Mouse (Mus musculus) embryonic facial prominence, embryonic 14.5 days (tissue): ENCODE results near the gene 1700020L24Rik. TPM values are rescaled to one million over a fixed set of nuclear protein-coding genes. Genes with fewer than 3 reads are reported as not detected.

Source experiments
- ATAC-seq: fragments of 200-750 bp; cut with Nextera tagmentation; 2 replicates; pipeline ENCODE4 v1.8.0; 2017; ENCODE audit warnings: low read depth, moderate number of reproducible peaks, moderate TSS enrichment
- DNase-seq: peaks from one replicate; pipeline ENCODE4 v3.0.0-alpha.2; 2015; ENCODE audit warnings: low spot score
- H3K27ac ChIP-seq: fragments of 300-500 bp; sonication (generic); replicated peaks from 2 replicates; pipeline ENCODE4 v1.5.1; 2014; ENCODE audit warnings: low read depth, mild to moderate bottlenecking, low read length, moderate library complexity
- H3K27me3 ChIP-seq: fragments of 300-500 bp; sonication (generic); replicated peaks from 2 replicates; pipeline ENCODE4 v1.6.1; 2014; ENCODE audit warnings: low read length; ENCODE audit not compliant: control insufficient read depth, insufficient read depth
- H3K36me3 ChIP-seq: fragments of 300-500 bp; sonication (generic); 2 replicates; pipeline ENCODE4 v1.6.1; 2014; ENCODE audit warnings: low read length, mixed read lengths; ENCODE audit not compliant: control insufficient read depth, insufficient read depth
- H3K4me1 ChIP-seq: fragments of 300-500 bp; sonication (generic); 2 replicates; pipeline ENCODE4 v1.6.1; 2014; ENCODE audit warnings: antibody characterized with exemption, low read length; ENCODE audit not compliant: control insufficient read depth, insufficient read depth
- H3K4me2 ChIP-seq: fragments of 300-500 bp; sonication (generic); 2 replicates; pipeline ENCODE4 v1.6.1; 2014; ENCODE audit warnings: low read depth, mild to moderate bottlenecking, low read length, moderate library complexity, mixed read lengths
- H3K4me3 ChIP-seq: fragments of 300-500 bp; sonication (generic); 2 replicates; pipeline ENCODE4 v1.5.1; 2014; ENCODE audit warnings: low read depth, mild to moderate bottlenecking, low read length
- H3K9ac ChIP-seq: fragments of 300-500 bp; sonication (generic); 2 replicates; pipeline ENCODE4 v1.6.1; 2014; ENCODE audit warnings: low read depth, mild to moderate bottlenecking, low read length, moderate library complexity, mixed read lengths
- H3K9me3 ChIP-seq: fragments of 300-500 bp; sonication (generic); 2 replicates; pipeline ENCODE4 v1.6.1; 2016; ENCODE audit warnings: low read length; ENCODE audit not compliant: control insufficient read depth
- WGBS: fragments of 180-500 bp; shearing (Covaris S2); extraction: QIAGEN DNeasy Blood & Tissue Kit; methylation state at CpG from one replicate; pipeline ENCODE4 v1.1.7; 2014; 5-methylcytosine and 5-hydroxymethylcytosine counted together
- polyA plus RNA-seq: library from polyadenylated mRNA; unstranded; fragments of >200 nt; fragmentation: Nextera tagmentation; extraction: Ambion mirVana; gene quantifications from 2 replicates; pipeline ENCODE4 v1.2.1, GENCODE M21; 2014

Gene 1700020L24Rik
- polyA plus RNA-seq, 1 experiment from 2014 or later = 0.77 TPM

DNA sequence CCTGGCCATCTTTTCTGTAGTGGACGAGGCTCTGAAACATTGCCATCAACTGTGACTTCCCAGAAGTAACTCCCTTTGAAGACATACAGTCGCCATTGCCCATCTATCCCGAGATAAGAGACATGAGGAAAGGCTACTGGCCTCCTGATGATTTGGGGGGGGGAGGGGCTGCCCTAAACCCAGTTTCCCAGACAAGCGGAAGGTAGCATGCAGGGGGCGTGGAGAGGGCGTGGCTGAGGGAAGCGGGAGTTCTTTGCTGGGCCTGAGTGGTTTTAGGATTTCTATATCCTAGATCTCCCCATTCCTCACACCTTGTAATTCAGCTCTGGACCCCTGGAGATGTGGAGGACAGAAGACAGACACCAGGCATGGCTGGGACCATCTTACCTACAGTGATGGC lies 6.3 kb downstream of the 1700020L24Rik start:
- Histone ChIP-seq H3K9me3 (no peaks in the 10 kb centered on the region), H3K4me3 (no peak overlapping the region), H3K27ac (no peak overlapping the region), H3K9ac (no peak overlapping the region), H3K4me2 (no peak overlapping the region), H3K36me3 (no peaks in the 10 kb centered on the region), H3K4me1 (peaks cover 8% of the 10 kb centered on the region), H3K27me3 (peaks cover 54% of the 10 kb centered on the region)
- WGBS = 6% methylated on average over 7 of the region's 7 CpGs
- ATAC-seq (no peak), DNase-seq (no peak)

DNA sequence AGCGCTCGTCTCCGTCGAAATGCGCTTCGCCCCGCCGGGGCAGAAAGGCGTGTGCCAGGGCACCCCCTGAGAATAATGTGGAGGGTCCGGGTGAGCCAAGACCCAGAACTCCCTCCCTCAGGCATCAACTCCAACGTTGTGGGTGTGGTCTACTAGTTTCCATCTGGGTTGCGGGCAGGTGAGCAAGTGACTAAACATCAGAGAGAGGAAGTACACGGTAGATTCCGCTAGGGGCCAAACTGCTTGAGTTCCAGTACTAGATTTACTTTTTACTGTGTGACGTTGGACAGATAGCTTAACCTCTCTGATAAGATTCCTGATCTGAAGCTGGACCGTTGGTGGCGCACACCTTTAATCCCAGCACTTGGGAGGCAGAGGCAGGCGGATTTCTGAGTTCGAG lies 7.5 kb downstream of the 1700020L24Rik start:
- H3K4me1 ChIP-seq = peaks cover 12% of the 10 kb centered on the region
- H3K9me3 ChIP-seq = no peaks in the 10 kb centered on the region
- H3K4me2 ChIP-seq = peak overlapping the region; percentile 44
- no peak overlapping the region for H3K9ac ChIP-seq
- H3K27me3 ChIP-seq = peaks cover 50% of the 10 kb centered on the region
- H3K27ac ChIP-seq = no peak overlapping the region
- H3K4me3 ChIP-seq = peak overlapping the region; percentile 24
- WGBS = 32% methylated on average over 17 of the region's 19 CpGs
- no peaks in the 10 kb centered on the region for H3K36me3 ChIP-seq
- ATAC-seq (no peak), DNase-seq (no peak)

DNA sequence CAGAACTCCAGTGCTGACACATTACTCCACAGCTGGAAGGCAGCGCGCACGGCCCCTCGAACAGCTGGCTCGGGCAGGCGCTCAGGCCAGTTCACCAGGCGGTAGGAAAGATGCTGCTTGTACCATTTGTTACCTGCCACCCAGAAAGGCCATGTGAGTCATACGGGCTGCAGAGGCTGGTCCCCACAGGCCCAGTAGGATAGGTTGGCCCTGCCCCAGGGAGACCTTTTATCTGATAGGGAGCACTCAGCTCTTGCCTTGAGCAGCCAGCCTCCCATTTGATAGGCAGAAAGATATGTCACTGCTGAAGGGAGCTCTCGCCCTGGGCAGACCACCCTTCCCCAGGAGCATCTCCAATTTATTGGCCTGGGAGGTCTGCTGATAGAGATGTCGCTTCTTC lies 10.1 kb downstream of the 1700020L24Rik start:
- 77% methylated on average over 8 of the region's 10 CpGs for WGBS
- H3K27me3 ChIP-seq = peaks cover 32% of the 10 kb centered on the region
- no peak for DNase-seq
- no peak overlapping the region for H3K27ac ChIP-seq
- H3K4me1 ChIP-seq = peaks cover 12% of the 10 kb centered on the region
- no peak for ATAC-seq
- H3K4me3 ChIP-seq = no peak overlapping the region
- no peak overlapping the region for H3K9ac ChIP-seq
- H3K4me2 ChIP-seq = no peak overlapping the region
- no peaks in the 10 kb centered on the region for H3K9me3 ChIP-seq
- H3K36me3 ChIP-seq = no peaks in the 10 kb centered on the region

DNA sequence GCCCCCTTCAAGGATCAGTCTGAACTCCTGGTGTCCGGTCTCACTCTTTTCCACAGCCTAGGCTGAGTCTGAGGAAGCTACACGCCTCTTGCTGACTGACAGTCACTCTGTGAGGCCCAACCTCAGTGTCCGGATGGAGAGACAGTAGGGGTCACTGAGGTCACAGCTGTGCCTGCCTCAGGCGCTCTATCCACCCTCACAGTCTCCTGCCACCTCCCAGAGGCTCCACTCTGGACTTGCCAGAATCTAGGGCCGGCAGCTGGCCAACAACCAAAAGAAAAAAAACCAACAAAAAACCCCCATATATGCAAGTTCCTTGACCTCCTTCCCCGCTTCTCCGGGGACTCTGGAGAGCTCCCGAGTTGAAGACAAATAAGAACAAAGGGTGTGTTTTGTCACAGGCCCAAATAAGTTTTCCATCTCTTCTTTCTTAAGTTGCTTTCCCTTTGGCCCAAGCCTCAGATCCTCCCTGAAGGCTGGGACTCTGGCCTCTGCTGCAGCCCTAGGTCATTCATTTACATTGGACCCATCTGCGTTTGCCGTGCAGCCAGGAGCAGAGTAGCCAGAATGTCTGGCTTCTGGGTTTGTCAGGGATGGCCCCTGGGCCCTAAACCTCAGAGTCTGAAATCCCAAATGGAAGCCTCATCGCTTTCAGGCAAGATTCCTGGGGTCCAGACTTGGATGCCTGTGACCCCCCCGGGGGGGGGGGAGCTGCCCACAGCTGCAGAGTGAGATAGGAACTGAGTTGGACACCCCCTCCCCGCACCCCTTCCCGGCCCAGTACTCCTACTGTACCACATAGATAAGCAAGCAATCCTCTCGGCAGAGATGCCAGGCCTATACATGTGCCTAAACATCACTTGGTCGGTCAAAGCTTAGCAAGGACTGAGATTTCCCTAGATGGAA lies 10.8 kb downstream of the 1700020L24Rik start:
- no peaks in the 10 kb centered on the region for H3K9me3 ChIP-seq
- DNase-seq = peak; percentile 45
- peak; percentile 26; the same call in 1 of the 2 replicates for ATAC-seq
- 25% methylated on average over 16 of the region's 16 CpGs for WGBS
- H3K27ac ChIP-seq = no peak overlapping the region
- H3K4me2 ChIP-seq = no peak overlapping the region
- H3K27me3 ChIP-seq = peaks cover 26% of the 10 kb centered on the region
- no peak overlapping the region for H3K4me3 ChIP-seq
- peaks cover 12% of the 10 kb centered on the region for H3K4me1 ChIP-seq
- H3K9ac ChIP-seq = no peak overlapping the region
- no peaks in the 10 kb centered on the region for H3K36me3 ChIP-seq

DNA sequence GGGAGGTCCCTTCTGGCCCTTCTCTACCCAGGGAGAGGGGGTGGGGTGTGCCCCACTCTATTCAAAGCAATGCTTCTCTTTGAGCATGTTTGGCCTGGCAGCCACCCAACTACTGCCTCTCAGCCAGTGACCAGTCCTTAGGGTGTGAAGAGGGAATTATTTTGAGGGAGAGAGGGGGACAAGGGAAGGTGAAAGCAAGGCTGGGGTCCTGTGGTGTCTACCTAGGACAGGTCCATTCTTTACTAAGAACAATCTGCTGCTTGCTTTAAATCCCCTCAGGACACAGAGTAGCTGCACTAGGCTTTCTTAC lies 11.4 kb downstream of the 1700020L24Rik start:
- ATAC-seq (0 out of 2 replicates have a peak, but pooled peaks have one; percentile 4), DNase-seq (no peak)
- no peaks in the 10 kb centered on the region for H3K9me3 ChIP-seq
- peaks cover 20% of the 10 kb centered on the region for H3K27me3 ChIP-seq
- H3K4me2 ChIP-seq = no peak overlapping the region
- no peak overlapping the region for H3K9ac ChIP-seq
- H3K4me3 ChIP-seq = no peak overlapping the region
- no peak overlapping the region for H3K27ac ChIP-seq
- no peaks in the 10 kb centered on the region for H3K36me3 ChIP-seq
- H3K4me1 ChIP-seq = peaks cover 12% of the 10 kb centered on the region

DNA sequence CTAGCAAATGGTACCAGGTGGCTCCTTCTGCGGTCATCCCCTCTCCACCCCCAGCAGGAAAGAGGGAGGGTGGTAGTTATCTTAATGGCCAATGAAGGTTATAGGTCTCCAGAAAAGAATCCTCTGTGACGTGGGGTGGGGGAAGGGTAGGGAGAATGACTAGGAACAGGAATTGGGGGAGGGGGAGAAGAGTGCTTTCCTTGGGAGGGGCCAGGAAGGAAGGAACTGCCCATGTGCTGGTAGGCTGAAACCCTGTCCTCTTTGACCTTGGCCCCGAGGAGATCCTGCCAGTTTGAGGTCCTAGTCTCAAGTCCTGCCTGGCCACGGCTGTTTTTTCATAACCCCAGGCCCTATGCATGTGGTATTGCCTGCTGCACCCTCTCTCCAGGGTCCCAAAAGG lies 11.8 kb downstream of the 1700020L24Rik start:
- DNase-seq (no peak), ATAC-seq (no peak)
- Histone ChIP-seq H3K4me1 (peaks cover 12% of the 10 kb centered on the region), H3K9me3 (no peaks in the 10 kb centered on the region), H3K27ac (no peak overlapping the region), H3K36me3 (no peaks in the 10 kb centered on the region), H3K9ac (no peak overlapping the region), H3K27me3 (peaks cover 16% of the 10 kb centered on the region), H3K4me2 (no peak overlapping the region), H3K4me3 (no peak overlapping the region)
- 20% methylated on average over 4 of the region's 4 CpGs for WGBS

DNA sequence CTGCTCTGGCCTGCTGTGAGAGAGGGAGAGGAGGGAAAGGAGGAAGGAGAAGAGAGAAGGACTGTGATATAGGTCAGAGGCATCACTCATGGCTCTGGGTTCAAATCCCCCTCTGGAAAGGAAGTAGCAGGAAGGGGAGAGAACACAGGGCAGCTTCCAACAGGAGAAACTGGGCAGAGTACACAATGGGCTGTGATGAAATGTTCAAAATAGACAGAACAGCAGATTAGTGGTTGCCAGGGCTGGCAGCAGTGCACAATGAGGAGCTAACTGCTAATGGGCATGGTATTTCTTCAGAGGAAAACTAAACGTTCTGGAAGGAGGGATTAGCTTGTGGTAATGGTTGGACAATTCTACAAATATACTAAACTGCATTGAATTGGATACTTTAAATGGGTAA lies 13.1 kb downstream of the 1700020L24Rik start:
- WGBS = 21% methylated on average over 1 of the region's 1 CpGs
- peaks cover 12% of the 10 kb centered on the region; the same call in 1 of the 2 replicates for H3K4me1 ChIP-seq
- H3K9ac ChIP-seq = no peak overlapping the region
- DNase-seq (no peak), ATAC-seq (no peak)
- H3K36me3 ChIP-seq = no peaks in the 10 kb centered on the region
- H3K27me3 ChIP-seq = peaks cover 3% of the 10 kb centered on the region
- no peak overlapping the region for H3K27ac ChIP-seq
- H3K4me3 ChIP-seq = no peak overlapping the region
- H3K4me2 ChIP-seq = no peak overlapping the region
- no peaks in the 10 kb centered on the region for H3K9me3 ChIP-seq

DNA sequence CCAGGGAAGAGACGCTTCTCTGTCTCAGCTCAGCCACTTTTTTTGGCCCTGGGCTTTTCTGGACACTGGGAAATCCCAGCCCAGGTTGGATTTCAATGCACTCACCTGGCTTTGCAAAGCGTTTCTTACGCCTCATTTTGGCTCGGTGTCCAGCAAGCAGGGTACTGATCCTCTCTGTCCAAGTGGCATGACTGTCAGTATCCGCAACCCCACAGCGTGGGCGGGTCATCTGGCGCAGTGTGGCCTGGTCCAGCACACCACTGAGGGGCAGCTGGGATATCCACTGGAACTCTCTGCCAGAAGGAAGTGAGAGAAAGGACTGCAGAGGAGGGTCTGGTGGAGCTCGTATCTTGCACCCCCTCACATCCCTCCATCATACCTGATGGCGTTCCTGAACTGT lies 13.8 kb downstream of the 1700020L24Rik start:
- Histone ChIP-seq H3K27me3 (no peaks in the 10 kb centered on the region), H3K36me3 (no peaks in the 10 kb centered on the region), H3K9me3 (no peaks in the 10 kb centered on the region), H3K4me2 (no peak overlapping the region), H3K4me3 (no peak overlapping the region), H3K4me1 (peaks cover 12% of the 10 kb centered on the region; the same call in 1 of the 2 replicates), H3K27ac (no peak overlapping the region), H3K9ac (no peak overlapping the region)
- no peak for DNase-seq
- WGBS = 86% methylated on average over 10 of the region's 10 CpGs
- ATAC-seq = no peak

DNA sequence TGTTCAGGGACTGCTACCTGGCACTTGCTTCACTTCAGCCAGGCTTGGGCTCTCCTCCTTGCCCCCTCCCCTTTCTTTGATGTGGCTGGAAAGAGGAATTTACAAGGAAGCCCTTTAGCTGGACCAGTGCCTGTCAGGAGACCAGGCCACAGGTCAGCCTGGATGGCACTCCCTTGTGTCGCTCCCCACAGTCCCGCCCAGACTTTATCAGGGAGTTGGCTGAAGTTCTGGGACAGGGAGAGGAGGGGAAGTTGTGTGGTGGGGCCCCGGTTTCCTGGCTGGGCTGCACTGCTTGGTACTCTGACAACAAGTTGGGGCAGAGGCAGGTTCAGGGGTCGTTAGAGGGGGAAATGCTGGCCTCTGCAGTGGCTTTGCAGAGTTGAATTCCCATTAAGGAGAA lies 17.1 kb downstream of the 1700020L24Rik start:
- H3K27ac ChIP-seq = no peak overlapping the region

More for the DNA sequence above, 17.1 kb downstream of the 1700020L24Rik start:
- H3K4me3 ChIP-seq = no peak overlapping the region
- H3K27me3 ChIP-seq = no peaks in the 10 kb centered on the region; the same call in 1 of the 2 replicates
- no peak overlapping the region for H3K9ac ChIP-seq
- DNase-seq (no peak), ATAC-seq (no peak)
- no peaks in the 10 kb centered on the region for H3K36me3 ChIP-seq
- WGBS = 17% methylated on average over 4 of the region's 4 CpGs
- H3K4me2 ChIP-seq = no peak overlapping the region
- H3K4me1 ChIP-seq = peaks cover 15% of the 10 kb centered on the region
- H3K9me3 ChIP-seq = no peaks in the 10 kb centered on the region
